Mouse (Mus musculus) megakaryocyte, embryonic 14.5 days (primary cell): Measurements from ENCODE around the gene Pappa.

Experiments
- FLI1 ChIP-seq: IDR thresholded peaks from 2 replicates; pipeline ENCODE4 v1.6.1; 2012; ENCODE audit warnings: low read length, inconsistent platforms, mixed read lengths
- GATA1 ChIP-seq: IDR thresholded peaks from 3 replicates; pipeline ENCODE4 v1.6.1; 2012; ENCODE audit warnings: mixed read lengths, low read length, inconsistent platforms, borderline replicate concordance

- TF ChIP-seq GATA1 = no peak
- TF ChIP-seq FLI1 = no peak
These were observed 42.4 kb downstream of the Pappa start for GRCm38 (mm10) chr4:65166288-65166835.
